Mouse (Mus musculus) cerebellum, postnatal 10 days (tissue): ENCODE data around the gene Stat2.

Experiments
- DNase-seq, 2 experiments: peaks; one replicate each; pipeline ENCODE4 v3.0.0; 2021; ENCODE audit warnings: mixed read lengths in 2 of 2

Stat2 gene

DNA sequence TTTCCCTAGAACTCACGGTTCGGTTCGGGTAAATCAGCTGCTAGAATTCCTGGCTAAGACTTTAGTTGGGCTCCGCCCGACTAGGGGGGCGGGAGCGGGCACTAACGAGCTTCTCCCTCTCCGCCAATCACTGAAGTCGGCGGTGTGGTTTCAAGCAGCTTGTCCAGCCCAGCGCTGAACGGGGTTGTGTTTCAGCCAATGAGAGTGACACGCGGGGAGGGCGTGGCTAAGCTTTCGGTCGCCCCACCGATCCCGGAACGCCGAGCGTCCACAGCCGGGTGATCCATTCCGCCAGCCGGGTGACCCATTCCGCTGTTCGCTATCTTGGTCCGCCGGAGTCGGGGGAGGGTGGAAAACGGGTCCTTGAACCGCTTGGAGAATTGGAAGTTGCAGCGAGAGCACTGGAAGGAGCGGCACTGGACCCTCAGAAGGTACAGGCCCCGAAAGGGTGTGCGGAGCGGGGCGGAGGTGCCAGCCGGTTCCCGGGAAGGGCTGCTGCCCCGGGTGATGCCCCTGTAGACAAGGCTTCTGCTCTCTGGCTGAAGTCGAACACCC, at the start of gene Stat2:
Stat2 (plus strand) TSS at position 273 of the 555 bp plus-strand sequence.
- peak; percentile 97 to 98 for DNase-seq

DNA sequence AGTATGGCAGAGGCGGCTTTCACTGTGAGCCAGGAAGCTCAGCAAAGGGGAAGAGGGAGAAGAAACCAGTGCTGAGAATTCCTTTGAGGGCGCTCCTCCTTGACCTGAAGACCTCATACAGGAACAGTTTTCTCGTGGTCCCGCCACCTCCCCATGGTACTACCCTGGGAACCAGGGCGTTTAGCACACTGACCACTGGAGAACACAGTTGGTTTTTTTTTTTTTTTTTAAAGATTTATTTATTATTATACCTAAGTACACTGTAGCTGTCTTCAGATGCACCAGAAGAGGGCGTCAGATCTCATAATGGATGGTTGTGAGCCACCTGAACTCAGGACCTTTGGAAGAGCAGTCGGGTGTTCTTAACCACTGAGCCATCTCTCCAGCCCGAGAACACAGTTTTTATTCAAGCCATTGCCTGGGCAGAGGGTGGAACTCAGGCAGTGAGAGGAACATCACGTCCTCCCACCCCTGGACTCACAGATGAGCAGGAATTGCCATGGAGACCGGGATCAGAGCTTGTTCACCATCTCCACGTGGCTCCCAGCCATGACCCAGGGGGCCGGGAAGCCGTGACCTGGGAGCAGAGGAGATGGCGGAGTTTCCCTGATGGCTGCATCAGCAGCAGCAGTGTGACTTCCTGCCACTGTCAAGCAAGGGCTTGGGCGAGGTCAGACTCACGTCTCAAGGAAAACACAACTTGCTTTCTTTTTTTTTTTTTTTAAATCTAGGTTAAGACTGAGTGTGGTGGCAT, 48.6 kb upstream of the Stat2 start:
- DNase-seq = no peak

DNA sequence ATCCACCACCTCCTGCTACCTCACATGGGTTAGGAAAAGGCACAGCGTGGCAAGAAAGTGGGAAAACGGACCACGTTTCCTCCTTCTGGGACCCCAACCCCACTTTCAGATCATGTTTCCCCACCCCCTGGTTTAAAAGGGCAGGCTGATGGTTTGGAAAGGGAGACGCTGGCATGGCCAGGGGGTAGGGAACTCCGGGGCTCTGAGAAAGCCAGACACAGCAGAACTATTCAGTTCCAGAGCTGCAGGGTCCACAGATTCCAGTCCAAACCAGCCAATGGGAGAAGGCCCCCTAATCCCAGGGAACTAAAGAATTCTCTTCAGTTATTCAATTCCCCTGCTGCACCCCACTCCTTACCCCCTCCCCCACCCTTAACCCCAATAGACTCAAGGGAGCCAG, 45.3 kb upstream of the Stat2 start:
- DNase-seq = no peak

DNA sequence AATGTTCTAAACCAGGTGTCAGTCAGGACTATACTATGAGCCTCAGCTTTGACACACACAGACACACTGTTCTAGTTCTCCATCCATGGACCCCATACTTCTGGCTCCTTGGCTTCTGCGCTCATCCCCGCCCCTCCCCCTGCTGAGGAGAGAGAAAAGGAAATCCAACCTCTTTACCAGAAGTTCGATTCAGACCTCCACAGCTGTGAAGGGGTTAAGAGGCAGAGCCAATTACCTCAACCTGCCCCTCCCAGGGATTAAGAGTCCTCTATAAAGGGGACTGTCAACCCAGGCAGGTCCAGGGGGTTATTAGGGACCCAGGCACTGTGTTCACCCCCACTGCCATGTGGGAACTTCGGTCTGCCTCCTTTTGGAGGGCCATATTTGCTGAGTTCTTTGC, 44.8 kb upstream of the Stat2 start, which contains the start of gene Mip:
Mip (plus strand) TSS at position 301 of the 400 bp plus-strand sequence.
- no peak for DNase-seq

DNA sequence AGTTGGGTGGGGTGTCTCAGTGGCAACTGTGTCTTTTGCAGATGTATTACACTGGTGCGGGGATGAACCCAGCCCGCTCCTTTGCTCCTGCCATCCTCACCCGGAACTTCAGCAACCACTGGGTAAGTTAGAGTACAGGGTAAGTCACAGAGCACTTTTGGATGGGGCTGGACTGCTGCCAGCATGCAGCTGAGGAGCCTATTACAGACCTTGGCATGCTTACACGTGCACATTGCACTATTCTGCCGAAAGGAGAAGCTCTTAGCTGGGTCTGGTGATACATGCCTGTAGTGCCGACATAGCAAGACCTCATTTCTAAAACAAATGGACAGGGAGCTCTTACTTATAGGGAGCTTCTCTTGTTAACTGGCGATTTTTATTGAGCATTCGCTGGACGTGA, 42.8 kb upstream of the Stat2 start:
- DNase-seq = no peak

DNA sequence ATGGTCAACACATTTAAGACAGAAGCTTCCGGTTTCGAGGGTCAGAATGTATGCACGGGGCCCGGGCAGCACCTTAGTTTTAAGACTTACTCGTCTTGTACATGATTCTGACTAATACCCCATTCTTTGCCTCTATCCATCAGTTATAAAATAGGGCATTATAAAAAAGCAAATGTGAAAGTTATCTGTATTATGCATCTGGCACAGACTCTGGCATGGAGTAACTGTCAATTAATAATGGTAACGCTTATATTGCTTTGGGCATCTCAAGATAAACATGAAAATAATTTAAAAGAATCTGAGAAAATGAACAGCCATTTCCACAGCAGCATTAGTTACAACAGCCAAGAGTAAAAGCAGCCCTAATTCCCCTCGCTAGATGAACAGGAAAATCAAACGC, 42.4 kb upstream of the Stat2 start:
- no peak for DNase-seq

DNA sequence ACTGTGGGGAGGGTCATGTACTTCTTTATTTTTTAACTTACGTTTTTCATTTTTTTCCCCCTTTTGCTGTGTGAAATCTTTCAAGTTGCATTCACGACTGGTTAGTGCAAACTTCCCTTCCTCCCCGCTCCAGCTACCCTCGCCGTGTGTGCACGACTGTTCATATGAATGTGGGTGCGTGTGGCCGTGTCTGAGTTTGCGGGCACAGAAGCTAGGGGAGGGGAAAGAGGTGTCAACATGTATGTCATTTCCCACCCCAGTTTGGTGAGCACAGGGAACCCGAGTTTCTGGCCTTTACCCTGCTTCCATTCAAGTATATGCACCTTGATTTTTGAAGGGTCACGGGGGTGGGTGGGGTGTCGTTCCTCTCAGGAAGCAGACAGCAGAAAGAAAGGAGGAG, 39.8 kb upstream of the Stat2 start:
- no peak for DNase-seq

DNA sequence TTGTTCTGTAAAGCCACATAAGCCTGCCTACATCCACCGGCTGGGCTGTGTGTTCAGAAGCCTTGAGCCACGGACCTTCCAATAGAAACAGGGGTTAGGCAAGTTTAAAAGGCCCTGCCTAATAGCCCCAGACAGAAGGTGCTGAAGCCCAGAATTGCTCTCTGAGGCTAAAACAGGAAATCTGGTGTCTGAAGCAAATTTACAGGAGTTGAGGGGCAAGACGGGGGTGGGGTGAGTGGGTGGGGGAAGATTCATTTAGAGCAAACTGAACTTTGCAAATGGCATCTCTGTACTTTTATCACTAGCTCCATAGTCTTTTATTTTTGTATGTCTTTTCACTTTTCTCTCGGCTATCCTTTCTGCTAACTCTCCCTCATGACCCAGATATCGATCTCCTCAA, 39.2 kb upstream of the Stat2 start:
- no peak for DNase-seq

DNA sequence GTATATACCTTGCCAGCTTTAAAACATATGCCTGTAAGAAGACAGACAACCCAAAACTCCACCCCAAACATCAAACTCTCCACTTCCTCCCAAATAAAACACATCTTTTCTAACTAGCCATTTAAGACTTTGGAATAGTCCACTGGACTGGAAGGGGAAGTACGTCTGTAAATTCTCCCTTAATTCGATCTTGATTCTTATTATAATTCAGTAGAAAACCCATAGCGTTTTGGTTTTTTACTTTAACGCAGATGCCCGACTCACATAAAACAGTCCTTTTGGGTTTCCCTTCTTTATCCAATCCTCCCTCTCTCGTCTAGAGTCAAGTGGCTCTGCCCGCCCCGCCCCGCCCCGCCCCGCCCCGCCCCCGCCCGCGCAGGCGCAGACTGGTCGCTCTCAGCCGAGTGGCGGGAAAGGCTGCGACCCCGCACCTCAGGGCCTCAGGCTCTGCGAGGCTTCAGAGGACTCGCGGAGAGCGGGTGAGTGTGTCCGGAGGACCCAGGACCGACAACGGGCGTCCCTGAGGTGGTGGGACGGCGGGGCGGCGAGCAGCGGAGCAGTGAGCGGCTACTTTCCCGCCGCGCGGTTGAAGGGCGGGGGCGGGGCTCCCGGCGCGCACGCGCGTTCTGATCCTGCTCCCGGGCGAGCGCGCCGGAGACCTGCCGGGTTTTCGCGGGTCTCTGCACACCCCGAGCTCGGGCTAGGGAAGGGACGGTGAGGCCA, 38.5 kb upstream of the Stat2 start, which contains the start of gene Timeless:
Timeless (plus strand) TSS at position 369 of the 723 bp plus-strand sequence.
- DNase-seq = peak; percentile 94 to 95

DNA sequence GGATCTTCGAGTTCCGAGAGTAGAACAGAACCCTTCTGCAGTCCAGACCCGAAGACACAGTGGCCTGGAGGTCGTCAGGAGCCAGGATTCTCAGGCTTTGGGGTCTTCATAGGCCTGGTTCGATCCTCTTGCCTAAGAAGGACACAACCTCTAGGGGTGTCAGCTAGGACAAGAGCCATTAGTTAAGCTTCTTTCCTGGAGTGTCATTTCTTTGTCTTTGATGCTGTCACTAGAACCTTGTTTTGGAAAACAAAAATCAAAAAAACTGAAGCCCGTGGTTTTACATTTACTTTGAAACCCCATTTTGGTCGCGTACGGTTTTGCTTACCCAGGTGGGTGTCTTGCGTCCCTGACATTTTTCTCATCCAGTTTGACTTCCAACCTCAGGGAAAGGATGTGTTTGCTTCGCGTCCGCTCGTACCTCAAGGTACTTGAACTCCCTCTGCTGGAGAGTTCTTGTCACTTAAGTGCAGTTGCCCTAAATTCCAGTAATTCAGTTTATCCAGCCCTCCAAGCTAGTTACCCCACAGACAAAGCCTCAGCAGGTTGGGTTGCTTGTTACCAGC, 37.9 kb upstream of the Stat2 start:
- peak; percentile 74 to 87 for DNase-seq

DNA sequence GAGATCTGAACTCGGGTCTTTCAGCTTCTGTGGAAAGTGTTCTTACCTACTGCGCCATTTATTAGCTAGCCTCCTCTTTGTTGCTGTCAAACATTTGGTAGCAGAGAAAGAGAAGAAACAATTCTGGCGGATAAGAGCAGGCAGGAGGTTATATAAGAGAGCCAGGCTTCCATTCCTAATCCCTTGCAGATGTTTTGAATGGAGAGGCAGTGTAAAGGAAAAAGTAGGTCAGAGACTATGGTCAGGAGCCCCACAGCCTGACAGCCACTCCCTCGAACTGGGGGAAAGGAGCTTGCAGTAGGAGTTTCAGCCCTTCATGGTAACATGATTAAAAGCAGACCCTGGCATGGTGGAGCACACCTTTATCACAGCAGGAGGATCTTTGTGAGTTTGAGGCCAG, 34.0 kb upstream of the Stat2 start:
- DNase-seq = no peak

DNA sequence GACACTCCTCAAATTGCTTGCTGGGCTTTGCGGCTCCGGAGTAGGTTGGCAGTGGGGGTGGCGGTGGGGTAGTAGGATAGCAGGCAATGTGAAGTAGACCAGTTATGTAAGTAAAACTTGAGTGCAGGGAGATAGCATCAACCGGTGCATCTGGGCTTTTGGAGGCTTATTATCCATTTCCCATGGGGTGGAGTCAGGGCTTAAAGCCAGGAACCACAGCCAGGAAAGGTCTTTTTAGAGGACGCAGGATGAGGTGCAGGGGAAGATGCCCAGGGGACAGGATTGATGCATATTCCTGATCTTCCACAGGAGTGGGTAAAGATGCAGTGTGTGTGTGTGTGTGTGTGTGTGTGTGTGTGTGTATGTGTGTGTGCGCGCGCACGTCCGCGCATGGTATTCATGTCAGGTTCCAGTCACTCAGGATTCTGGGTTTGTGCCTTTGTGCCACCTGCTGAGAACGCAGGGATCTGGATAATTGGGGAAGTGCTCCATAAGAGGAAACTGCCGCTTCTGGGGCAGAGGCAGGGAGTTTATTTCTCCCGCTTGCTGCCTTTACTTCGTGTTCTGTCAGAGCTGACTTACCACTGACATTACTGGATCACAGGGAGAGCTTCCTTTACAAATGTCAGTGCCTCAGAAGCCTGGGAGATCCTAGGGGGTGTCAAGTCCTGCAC, 32.4 kb upstream of the Stat2 start:
- peak; percentile 51 to 55 for DNase-seq

DNA sequence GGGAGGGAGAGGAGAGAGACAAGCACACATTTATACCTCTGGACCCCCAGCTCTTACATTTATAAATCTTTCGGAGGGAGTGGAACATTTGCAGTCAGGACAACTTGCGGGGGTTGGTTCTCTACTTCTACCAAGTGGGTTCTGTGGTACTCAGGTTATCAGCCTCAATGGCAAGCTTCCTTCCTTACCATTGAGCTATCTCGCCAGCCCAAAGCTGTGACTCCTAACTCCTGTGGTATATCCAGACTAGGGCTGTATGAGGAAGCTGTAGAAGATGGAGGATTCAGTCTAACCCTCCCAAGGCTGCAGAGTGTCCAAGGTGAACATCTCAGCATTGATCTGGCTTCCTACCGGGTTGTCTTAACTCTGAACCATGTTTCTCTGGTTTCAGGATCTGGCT, 31.2 kb upstream of the Stat2 start:
- no peak for DNase-seq

DNA sequence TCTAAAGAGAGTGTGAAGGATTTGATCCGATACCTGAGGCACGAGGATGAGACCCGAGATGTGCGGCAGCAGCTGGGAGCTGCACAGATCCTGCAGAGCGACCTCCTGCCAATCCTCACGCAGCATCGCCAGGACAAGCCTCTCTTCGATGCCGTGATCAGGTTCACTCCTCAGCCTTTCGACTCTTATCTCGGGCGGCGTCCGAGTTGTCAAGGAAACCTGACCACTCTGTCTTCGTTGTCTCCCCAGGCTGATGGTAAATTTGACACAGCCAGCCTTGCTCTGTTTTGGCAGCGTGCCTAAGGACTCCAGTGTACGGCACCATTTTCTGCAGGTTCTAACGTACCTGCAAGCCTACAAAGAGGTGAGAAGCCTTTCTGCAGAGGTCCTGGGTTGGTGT, 30.2 kb upstream of the Stat2 start:
- DNase-seq = no peak

DNA sequence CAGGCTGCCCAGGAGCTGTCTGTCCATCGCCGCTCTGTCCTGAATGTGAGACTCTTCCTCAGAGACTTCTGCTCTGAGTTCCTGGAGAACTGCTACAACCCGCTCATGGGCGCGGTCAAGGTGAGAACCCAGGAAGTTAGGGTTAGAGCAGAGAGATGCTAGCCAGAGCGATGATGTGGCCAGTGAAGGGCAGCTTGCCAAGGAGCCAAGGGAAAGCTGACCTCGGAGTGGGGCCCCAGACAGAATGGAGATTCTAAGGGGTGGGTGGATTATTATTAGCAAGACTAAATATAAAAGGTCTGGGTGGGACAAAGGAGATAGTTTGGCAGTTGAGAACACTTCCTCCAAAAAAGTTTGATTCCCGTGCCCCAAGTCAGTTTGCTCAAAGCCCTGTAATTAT, 27.1 kb upstream of the Stat2 start:
- no peak for DNase-seq

DNA sequence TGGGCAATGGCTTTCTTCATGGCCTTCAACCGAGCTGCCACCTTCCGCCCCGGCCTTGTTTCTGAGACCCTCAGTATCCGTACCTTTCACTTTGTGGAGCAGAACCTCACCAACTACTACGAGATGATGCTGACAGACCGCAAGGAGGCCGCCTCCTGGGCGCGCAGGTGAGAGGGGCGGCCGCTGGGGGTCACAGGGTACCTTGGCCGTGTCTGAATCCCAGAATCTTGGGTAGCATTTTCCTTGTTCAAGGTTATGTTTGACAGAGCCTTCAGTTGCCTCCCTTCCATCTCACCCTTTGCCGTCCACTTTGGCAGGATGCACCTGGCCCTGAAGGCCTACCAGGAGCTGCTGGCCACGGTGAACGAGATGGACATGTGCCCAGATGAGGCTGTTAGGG, 26.2 kb upstream of the Stat2 start:
- DNase-seq = no peak

DNA sequence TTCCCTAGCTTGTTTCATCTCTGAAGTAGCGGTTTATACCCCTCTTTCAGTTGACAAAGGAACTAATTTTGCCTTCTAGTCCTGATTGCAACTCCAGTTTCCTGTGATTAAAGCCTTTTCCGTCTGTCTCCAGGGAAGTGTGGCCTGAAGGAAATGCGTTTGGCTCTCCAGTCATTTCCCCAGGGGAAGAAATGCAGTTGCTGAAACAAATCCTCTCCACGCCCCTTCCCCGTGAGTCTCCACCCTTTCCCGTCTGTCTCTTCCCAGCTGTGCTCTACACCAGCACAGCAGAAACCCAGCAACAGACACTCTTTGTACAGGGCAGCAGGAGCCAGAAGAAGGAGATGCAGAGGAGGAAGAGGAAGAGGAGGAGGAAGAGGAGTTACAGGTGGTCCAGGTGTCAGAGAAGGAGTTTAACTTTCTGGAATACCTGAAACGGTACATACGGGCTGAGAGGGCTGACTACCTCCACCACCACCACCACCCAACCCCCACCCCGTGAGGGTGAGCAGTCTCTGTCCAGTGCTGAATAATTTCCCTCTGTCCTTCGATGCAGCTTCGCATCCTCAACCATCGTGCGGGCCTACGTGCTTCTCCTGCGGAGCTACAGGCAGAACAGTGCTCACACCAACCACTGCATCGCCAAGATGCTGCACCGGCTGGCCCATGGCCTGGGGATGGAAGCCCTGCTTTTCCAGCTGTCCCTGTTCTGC, 23.2 kb upstream of the Stat2 start:
- DNase-seq = no peak

DNA sequence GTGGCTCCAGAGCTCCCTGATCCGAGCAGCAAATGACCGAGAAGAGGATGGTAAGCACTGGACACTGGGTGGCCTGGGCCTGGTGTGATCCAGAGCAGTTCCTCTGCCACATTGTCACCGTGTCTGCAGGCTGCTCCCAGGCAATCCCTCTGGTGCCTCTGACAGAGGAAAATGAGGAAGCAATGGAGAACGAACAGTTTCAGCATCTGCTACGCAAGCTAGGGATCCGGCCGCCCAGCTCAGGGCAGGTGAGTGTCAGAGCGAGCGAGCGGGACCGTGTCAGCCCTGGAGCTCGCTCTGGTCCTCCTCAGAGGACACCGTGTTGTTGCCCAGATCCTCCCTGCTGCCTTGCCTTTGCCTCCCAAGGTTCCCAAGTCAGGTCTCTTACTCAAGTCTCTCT, 19.8 kb upstream of the Stat2 start:
- DNase-seq = no peak

DNA sequence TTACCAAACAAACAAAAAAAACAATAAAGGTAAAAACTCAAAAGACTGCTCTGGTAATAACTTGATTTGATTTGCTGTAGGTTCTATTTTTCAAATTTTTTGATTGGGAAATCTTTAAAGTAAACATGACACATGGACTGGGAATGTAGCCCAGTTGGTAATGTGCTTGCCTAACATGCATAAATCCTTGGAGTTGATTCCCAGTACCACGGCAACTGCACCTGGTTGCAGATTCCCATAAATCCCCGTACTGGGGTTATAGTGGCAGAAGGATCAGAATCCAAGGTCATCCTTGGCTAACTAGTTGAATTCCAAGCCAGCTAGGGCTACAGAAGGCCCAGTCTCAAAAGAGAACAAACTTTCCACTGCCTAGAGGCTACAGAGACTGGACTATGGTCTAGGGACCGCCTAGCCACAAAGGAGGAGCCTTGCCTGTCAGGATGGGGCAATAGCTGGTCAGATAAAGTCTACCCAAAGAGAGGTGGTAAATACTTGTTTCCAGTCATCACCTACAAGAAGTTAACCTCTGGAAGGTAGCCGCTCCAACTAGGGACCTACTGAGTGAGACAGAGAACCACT, 16.6 kb upstream of the Stat2 start, which contains the start of gene Apon:
Apon (plus strand) TSS at position 420 of the 579 bp plus-strand sequence.
- DNase-seq = no peak

DNA sequence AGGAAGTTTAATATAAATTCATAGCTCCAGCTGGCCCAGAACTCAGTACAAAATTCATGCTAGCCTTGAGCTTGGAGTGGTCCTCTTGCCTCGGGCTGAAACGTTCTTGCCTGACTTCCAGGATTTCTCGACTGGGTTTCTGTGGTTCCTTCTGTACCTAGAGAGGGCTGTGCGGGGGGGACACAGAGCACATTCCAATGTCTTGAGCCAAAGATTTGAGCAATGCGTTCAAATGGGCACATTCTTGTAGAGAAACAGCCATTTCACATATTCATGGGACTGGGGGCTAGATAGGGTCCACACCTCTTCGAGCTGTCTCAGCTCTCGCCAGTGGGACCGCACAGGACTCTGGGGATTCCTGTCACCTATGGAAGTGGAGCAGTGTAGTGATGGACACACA, 14.4 kb upstream of the Stat2 start:
- no peak for DNase-seq

DNA sequence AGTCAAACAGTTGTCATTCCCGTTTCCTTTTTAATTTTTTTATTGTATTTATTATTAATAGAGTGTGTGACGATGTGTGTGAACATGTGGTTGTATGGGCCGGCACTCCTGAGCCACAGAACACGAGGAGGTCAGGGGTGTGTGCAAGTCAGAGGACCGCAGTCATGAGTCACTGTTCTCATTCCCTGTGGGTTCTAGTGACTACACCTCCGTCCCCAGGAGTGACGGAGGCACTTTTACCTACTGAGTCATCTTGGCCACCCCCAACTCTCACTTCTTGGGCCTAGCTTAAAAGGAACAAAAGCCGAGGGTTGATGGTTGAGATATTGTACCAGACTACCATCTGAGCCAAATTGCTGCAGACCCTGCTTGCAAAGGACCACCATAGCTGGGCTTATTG, 14.0 kb upstream of the Stat2 start:
- DNase-seq = no peak

DNA sequence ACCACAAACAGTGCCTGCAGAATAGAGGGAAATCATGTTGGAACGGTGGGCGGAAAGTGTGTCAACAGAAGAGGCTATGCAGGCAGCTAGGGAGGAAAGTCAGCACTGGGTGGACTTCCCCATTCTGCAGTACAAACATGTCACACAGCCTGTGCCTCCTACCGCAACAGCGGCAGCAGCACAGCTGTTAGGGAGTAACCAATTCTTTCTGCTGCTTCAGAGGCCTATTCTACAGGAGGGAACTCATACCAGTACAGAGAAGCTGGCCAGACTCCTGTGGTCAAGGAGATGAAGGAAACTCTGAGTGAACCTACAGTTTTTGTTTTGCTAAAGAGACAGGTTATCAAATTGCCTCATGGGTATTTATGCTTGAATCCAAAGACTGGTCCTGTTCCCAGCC, 11.4 kb upstream of the Stat2 start:
- no peak for DNase-seq
